Mouse (Mus musculus): ENCODE measurements around the gene Bmi1.

- no peak for TF ChIP-seq POLR2A (IDR thresholded peaks at IDR 0.05; ENCODE audit: extremely low read depth, insufficient read depth, low read length)
- no peak for TF ChIP-seq CTCF (IDR thresholded peaks at IDR 0.05; ENCODE audit: extremely low read depth, insufficient read depth, low read length)
Measured at GRCm38 (mm10) chr2:18680501-18680900, 3.7 kb downstream of the Bmi1 start.

Data from cortical plate, adult 2 months (tissue).